Mouse (Mus musculus): Measurements from ENCODE around the gene Tuba3b.

Gene Tuba3b

GRCm38 (mm10) chr6:145615666-145616210, at the start of gene Tuba3b:
Gene Tuba3b, plus strand, starts transcription at chr6:145615757.
- no peak for DNase-seq (ENCODE audit: low spot score)

DNA sequence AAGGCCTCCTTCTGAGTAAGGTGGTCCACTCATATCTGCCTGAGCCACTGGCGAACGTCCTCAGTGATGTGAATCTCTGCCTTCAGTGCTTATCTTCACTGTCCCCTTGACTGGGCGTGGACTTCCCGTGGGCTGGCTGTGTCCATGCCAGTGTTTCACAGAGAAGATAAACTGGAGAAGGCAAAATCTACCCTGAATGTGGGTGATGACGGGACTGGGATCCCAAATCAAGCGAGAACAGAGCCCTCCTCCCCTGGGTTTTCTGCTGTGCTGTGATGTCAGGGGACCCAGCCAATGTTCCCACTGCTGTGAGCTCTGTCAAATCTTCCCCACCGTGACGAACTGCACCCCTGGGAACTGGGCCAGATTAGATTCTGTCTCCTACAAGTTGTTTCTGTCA, 48.3 kb upstream of the Tuba3b start:
- DNase-seq (ENCODE audit: low spot score) = no peak

GRCm38 (mm10) chr6:145567832-145568231, 47.7 kb upstream of the Tuba3b start:
- DNase-seq (ENCODE audit: low spot score) = no peak

DNA sequence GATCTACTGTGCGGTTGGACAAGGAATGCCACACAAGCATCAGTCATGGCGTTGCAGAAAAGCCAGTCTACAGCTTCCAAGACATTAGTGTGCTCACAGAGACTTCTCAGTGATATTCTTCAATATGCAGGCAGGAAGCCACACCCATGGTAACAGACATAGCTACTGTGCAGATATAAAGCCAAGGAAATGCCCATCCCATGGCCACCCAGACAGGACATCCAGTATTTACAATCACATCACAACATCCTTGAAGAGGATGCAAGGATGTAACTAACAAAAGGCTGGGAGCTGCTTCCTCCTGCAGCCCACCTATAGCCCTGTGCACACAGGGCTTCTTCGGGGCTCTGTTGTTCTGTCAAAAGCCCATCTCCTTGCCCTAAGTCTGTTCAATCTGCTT, 46.9 kb upstream of the Tuba3b start:
- DNase-seq (ENCODE audit: low spot score) = no peak

GRCm38 (mm10) chr6:145573250-145574013, 42.1 kb upstream of the Tuba3b start:
- no peak for DNase-seq (ENCODE audit: low spot score)

GRCm38 (mm10) chr6:145576762-145577161, 38.8 kb upstream of the Tuba3b start:
- DNase-seq (ENCODE audit: low spot score) = no peak

DNA sequence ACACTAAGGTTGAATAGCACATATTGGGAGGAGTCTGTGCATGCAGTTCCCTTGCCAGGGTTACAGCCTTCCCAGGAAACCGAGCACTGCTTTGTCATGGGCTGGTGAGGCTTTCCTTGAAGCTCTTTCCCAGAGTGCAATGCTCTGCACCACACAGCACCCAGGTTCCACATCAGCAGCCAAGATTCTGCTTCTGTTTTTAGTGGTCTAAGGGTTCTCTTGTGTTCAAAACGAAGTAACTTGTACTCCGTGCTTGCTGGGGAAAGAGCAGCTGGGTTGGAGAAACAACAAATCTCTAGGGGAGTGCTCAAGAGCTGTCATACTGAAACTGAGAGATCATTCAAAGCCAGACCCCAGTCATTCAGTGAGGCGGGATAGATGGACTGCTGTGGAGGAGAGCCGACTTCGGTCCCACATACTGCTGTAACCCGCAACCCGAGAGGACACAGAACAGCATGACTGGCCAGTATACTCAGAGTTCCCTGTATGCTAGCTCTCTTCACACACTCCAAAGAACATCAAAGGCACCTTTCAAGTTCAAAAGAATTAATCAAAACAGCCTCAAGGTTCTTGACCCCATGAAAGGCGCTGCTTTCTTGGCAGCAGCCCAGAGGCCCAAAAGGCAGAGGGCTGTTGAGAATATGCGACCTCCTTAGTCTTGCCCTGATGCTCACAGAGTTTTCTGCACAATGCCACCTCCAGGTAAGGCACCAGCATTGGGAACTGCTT, 36.9 kb upstream of the Tuba3b start:
- DNase-seq (ENCODE audit: low spot score) = no peak

GRCm38 (mm10) chr6:145579761-145580160, 35.8 kb upstream of the Tuba3b start:
- DNase-seq (ENCODE audit: low spot score) = no peak

DNA sequence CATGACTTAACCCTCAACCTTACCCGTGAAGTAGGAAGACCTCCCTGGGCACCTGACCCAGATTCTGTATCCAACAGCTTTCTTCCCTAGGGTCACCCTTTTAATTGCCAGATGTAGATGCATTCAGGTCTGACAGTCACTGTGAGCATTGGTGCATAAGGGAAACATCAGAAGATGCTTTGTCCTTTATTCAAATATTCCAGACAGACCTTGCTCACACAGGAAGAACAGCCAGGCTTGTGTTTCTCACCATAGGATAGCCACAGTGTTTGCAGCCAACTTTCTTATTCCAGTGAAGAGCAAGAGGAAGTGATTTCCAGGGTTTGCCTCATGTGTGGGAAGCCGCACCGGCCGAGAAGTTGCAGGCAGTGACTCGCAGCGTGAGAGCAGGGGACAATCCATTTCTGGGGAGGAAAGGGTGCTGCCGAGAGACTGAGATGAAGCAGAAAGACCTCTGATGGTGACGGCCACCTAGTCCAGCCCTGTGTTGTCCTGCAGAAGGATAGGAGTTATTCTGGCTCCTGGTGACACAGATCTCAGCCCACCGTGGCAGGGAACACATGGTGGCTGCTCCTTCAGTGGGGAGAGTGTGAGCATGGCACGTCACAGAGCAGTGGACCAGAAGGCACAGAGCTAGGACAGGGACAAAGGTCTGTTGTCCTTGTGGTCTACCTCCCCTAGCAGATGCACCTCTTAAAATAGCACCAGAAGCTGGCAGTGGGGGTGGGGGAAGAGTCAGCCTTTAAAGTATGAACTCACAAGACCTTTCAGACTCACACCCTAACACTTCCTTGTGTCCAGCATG, 34.0 kb upstream of the Tuba3b start:
- no peak for DNase-seq (ENCODE audit: low spot score)

DNA sequence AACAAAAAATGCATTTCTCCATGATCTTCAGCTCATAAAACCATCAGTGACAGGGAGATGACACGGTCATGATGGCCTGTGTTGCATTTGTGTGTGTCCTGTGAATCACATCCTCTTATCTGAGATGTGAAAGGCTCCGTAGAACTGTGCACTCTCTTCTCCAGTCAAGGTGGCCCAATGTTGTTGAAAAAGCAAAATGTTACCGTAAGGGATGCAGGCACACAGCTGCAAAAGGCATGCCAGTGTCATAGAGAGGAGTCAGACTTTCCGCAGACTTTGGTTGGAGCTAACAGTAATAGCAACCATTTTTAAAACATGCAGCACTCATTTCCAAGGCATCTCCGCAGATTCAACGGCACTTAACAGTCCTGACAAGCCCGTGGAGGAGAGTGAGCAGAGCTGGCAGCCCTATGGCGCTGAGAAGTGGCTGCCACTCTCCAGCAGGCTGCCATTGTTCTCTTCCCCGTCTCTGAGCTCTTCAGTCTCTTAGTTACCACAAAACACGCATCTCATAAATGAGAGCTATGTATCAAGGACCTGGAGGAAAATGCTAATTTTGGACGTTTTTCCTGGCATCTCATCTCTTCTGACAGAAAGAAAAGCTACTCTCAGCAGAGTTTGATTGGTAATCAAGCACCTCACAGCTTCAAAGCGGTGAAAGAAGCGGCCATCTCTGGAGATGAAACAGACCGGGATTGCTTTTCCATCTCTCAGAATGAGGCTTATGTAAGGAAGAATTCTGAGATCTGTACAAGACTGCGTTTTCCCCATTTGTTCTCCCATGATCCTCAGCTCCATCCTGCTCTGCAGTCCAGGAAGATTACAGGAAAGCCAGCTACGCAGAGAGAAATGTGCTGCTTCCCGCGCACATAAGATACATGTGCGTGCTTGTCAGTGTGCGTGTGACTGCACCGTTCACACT, 30.2 kb upstream of the Tuba3b start:
- DNase-seq (ENCODE audit: low spot score) = no peak

DNA sequence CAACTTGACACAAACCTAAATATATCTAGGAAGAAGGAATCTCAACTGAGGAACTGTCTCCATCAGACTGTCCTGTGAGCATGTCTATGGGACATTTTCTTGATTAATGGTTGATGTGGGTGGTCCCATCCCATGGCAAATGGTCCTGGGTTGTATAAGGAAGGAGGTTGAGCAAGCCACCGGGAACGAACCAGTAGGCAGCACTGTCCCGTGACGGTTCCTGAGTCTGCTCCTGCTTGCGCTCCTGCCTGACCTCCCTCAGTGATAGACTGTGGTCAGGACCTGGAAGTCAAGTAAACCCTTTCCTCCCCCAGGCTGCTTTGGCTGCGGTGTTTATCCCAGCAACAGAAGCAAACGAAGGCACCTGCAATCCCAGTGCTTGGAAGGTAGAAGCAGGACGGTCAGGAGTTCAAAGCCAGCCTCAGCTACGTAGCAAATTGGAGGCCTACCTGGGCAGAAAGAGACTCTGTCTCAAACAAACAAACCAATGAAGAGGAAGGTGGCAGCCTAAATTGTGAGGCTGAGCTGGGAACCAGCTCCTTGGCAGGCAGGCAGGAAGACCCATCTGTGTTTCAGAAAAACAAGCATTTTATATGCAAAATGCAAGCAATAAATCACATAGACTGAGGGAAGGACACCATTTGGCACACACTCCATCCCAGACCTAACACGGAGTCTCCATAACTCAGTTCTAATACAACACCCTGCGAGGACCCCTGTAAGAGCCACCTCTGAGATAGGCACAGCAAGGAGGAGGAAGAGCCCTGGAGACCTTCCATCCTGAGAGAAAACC, 24.9 kb upstream of the Tuba3b start:
- no peak for DNase-seq (ENCODE audit: low spot score)

DNA sequence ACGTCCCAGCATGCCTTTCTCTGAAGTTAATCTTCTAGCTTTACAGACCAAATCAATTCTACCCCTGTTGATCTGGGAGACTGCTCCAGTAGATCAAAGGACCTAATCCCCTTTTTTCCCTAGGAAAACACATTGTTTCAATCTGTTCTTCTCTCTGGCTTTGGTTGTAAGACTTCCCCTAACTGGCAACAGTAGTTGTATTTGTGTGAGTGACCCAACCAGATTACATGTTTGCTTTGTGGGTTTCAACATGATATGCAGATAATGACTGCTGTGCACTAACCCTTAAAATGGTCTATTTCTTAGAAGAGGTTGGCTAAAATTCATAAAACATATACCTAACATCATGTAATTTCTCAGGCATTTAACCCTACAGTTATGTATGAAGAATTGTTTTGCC, 24.0 kb upstream of the Tuba3b start:
- no peak for DNase-seq (ENCODE audit: low spot score)

DNA sequence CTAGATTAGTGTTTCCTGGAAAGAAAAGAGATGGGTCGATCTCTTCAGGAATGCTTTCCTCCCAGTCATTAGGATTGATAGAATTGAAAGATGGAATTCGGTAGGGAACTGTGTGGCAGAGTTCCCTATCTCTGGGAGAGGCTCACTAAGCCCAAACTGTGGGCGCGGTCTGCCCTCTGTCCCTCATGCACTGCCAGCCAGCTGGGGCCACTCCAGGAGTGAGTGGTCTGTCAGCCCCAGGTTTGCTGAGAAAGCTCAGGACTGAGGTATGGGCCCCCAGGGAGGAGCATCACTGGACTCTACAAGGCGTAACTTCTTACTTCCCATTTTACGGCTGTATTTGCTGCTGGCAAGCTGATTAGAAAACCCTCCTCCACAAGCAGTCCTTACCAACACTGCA, 23.5 kb upstream of the Tuba3b start:
- DNase-seq (ENCODE audit: low spot score) = no peak

DNA sequence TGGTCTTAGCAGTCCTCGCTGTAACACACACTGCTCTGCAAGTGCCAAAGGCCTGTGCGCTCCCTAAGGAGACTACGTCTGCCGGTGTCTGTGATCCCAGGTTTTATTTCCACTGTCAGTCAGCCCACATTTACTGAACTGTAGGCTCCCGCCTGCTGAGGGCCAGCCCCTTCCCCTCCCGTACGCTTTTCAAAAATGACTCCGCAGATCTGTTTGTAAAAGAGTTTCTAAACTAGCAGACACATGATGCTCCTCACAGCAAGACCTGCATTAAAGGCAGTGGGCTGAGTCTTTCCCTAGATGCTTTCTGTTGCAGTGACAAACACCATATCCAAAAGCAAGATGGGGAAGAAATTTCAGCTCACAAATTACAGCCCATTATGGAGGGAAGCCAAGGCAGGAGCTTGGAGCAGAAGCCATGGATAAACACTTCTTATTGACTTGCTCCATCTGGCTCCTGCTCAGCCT, 23.0 kb upstream of the Tuba3b start:
- no peak for DNase-seq (ENCODE audit: low spot score)

DNA sequence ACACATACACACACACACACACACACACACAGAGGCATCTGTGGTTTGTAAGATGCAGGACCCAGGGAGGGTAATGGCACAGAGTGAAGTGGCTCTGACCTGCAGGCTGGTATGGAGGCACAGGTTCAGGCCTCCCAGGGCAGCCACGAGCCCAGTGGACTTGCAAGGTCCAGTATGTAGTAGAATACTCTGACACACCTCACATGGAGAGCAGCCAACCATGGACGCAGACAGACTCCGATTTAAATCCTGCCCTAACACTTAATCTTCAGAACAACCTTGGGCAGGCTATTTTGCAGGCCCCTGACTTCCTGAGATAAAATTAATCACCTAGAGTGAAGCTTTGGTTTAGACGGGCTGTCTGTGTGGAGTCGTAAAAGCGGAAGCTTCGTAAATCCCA, 21.6 kb upstream of the Tuba3b start:
- no peak for DNase-seq (ENCODE audit: low spot score)

DNA sequence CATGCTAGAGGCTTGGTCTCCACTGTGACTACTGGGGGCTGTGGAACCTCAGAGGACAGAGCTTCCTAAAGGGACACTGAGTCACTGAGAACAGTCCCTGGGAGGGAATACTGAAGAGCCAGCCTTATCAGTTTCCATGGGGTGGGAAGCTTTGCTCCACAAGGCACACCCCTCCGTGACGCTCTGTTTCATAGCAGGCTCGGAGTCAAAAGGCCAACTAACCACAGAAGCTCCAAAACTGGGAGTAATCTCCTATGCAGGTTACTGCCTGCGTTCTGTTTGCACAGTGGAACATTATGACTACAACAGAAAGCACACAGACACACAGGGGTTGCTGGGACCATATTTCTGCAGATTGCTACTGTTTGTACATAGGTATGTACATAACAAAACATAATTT, 19.7 kb upstream of the Tuba3b start:
- DNase-seq (ENCODE audit: low spot score) = peak; percentile 20

DNA sequence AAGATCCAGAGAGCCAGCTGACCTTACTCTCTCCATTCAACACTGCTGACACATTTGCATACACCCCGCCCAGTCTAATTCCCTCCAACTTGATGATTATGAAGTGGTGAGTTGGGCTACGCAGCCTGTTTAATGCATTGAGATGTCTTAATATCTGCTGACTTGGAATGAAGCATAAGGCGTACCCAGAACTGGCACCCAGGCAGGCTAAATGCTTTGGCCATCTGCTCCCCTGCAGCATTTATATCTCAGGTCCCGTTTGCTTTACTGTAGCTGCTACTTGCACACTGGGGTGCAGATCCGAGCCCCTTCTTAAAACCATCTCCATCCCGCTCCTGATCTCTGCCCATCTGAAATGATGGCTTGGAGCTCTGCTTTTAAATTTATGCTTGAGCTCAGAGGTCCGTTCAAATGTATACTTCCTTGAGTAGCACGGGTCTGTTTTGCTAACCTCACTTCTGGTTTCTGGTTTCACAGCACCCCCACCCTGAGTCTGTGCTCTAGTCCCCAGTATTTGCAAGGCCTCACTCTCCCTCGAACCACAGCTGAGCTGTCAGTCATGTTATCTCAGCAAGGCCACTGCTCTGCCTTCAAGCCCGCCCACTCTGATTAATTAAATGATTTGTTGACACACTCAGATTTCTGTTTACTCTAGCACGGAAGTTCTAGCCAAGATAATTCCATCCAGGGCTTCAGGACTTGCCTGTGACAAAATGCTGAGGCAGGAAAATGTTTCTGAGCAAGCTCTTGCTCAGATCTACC, 16.6 kb upstream of the Tuba3b start:
- no peak for DNase-seq (ENCODE audit: low spot score)

DNA sequence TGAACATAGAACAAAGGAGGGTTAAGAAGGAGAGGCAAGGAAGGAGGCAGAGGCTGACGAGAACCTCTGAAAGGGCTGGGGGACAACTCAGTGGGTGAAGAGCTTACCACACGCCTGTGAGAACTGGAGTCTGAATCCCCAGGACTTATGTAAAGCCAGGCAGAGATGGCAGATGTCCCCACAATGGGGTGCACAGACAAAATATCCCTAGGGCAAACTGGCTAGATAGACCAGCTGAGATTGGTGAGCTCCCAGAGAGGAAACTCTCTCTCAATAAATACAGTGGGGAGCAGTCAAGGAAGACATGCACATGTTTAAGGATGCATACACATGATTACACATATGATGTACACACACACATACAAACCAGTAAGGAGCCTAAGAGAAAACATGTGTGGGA, 11.4 kb upstream of the Tuba3b start:
- DNase-seq (ENCODE audit: low spot score) = no peak

- no peak for DNase-seq (ENCODE audit: low spot score)
These were observed 10.9 kb upstream of the Tuba3b start for GRCm38 (mm10) chr6:145604648-145605047.

DNA sequence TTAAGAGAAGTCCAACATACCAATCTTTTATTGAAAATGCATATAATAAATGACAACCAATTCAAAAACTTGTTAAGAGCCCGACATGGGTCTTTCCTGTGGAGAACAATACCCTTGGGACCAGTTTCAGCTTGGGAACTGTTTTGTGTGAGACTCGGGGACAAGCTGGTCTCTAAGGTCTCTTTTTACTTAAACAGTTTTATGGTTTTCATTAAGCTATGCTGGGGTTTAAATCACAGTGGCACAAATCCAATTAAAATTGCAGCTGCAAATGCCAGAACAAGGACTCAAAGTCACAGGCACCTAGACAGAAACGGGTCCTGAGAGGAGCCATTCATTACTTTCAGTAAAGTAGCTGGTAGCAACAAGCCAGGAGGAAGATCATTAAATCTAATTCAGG, 10.4 kb upstream of the Tuba3b start:
- DNase-seq (ENCODE audit: low spot score) = no peak

Measured in urinary bladder, postnatal 25 days (tissue).